Mouse (Mus musculus): ENCODE results near the gene Mapk14.
A peak's percentile ranks its signal among the peaks of the same experiment; 100 is the strongest.
"Not testable (repeated sequence)": the region's sequence is repeated elsewhere in the genome, so short reads cannot be mapped to it uniquely, and the experiment has no call there.

The Mapk14 gene

DNA sequence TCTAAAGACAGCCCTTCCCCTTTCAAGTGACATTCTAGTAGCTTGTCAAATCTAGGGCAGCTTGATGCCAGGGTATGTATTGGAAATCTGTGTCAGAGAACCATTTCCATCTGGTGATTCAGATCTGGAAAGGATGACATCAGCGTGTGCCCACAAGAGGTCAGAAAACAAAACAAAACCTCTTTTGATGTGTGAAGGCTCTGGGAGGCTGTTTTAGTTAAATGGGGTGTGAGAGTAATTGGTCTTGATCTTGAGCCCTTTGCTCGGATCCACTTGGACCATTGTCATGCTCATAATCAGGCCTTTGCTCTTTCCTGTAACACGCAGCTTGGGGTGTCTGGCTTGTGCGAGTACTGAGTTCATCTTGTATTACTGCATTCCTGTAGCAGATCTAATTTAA lies 7.1 kb downstream of the Mapk14 start:
- peak; percentile 25 for DNase-seq (ENCODE audit: low read depth, low spot score)

DNA sequence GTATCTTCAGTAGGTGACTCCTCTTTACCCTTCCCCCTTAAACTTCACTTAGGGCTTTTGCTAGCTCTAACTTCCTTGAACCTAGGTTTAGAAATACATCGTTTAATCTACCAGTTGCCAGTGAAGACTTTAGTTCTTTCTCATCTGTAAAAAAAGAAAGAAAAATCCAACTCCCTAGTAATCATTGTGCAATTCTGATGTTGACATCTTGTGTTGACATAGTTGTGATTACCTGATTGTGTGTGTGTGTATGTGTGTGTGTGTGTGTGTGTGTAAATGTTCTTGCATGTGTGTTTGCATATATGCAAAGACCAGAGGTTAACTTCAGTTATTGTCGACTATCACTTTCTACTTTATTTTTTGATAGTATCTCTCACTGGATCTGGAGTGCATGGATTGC lies 7.5 kb downstream of the Mapk14 start:
- DNase-seq (ENCODE audit: low read depth, low spot score) = no peak

DNA sequence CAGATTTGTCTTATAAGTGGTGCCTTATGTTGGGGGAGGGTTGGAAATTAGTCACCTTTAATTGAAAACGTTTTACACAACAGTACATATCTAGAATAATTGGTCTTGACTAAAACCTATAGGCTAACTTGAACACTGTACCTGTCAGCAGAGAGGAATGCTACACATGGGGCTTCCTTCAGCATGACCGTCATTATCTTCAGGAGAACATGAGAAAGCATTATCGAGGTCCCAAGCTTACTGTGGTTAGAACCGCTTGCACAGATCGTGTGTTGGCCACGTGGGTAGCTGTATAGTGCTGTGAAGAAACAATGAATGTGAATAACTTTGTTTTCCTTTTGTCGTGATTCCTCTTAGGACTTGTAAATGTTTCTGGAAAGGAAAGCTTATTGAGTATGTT lies 8.7 kb downstream of the Mapk14 start:
- no peak for DNase-seq (ENCODE audit: low read depth, low spot score)

DNA sequence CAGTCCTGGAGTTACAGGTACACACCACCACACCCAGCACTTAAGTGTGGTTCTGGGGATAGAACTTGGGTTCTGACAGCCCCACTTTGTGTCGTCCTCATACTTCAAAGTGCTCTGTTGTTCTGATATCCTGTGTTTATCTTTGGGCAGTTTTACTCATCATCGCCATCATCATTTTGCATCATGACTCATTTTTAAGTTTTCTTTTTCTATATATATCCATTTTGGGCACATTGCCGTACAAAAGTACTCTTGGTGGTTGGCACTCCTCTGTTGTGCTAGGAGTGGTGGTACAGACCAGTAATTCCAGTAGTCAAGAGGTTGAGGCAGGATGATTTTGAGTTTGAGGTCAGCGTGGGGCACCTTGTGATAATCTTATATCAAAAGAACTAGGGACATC lies 10.0 kb downstream of the Mapk14 start:
- DNase-seq (ENCODE audit: low read depth, low spot score) = no peak

DNA sequence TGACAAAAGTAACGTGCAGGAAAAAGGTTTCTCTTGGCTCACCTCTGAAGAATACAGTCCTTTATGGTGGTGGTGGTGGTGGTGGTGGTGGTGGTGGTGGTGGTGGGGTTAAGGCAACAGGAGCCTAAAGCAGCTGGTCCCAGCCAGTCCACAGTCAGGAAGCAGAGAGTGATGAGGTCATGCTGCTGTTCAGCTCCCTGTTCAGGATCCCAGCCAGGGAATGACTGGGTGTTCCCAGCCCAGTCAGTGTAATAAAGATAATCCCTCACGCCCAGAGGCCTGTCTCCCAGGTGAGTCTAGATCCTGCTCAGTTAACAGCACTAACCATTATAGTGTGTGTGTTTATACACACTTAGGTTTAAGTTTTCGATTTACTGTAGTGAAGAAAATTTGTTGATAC lies 10.6 kb downstream of the Mapk14 start:
- DNase-seq (ENCODE audit: low read depth, low spot score) = no peak

DNA sequence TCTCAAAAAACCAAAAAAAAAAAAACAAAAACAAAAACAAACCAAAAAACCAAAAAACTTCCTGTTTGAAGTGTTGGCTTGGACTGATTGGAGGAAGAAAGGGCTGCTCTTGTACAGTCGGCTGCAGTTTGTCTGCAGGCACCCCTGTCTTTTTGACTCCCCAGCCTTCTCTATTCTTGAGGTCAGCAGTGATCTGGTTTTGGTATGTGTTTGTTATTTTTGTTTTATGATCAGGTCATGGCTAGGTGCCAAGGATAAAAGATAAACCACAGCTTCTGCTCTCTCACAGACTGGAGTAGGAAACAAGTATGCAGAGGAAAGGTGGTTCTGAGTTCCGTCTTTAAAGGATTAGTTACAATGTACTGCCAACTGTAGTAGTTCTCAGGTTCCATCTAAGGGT lies 11.5 kb downstream of the Mapk14 start:
- DNase-seq (ENCODE audit: low read depth, low spot score) = no peak

DNA sequence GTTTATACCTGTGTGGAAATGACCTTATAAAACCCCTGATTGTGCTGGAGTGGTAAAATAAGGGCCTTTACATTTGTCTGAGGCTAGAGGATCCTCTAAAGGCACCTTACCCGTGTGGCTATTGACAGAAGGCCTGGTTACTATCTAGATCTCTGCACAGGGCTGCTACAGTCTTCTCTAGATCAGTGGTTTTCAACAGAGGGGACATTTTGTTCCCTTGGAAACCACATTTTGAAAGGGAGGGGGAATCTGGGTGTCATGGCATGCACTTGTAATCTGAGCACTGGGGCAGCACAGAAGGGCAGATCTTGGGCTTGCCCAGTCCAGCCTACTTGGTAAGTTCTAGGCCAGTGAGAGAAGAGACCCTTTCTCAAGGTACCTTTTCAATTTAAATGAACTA lies 15.6 kb downstream of the Mapk14 start:
- no peak for DNase-seq (ENCODE audit: low read depth, low spot score)

DNA sequence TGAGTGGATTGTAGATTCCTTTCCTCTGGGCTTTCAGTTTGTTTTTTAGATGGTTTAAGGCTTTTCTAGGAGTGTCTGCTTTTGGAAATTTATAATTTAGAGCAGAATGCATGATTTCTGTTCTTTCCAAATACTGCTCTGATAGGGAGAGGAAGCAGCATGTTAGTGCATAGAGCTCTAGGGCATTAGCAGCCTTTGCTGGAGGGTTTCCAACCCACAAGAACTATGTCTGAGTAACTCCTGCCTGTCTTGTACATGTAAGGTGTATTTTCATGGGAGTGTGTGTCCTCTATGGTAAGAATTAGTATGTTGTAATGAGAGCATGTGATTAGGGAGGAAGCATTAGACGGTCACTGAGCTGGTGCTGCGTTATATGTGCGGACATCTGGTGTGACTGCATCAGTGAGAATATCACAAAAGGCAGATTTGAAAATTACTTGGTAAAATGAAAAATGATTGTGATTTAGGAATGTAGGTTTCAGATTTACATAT lies 16.1 kb downstream of the Mapk14 start:
- DNase-seq (ENCODE audit: low read depth, low spot score) = no peak

DNA sequence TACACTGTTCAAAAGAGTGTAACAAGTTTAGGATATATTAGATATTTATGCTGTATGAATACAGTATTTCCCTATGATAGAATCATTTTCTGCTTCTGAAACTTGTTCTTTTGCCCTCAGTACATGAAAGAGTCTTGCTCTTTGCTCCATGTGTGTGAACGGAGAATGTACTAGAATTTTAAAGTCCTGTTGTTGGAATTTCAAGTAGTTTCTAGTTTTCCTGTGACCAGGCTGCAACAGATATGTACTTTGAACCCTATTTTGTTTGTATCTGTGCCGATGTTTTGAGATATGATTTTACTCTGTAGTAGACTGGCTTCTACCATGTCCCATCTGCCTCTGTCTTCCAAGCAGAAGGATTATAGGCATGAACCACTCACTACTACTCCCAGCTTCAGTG lies 16.7 kb downstream of the Mapk14 start:
- no peak for DNase-seq (ENCODE audit: low read depth, low spot score)

DNA sequence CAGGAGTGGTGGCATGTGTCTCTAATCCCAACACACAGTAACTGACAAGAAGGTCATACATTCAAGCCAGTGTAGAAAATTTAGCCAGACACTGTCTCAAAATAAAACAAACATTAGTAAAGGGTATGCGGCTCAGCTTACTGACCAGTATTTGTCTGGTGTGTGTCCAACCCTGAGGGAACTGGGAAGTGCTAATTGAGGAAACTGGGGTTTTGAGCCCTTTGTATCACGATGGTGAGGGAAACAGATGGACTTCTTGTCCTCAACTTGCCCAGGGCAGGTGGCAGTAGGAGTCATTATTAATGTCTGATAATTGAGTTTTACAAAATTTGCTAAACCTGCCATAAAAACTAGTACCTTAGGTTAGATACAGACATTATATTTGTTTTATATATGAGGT lies 17.9 kb downstream of the Mapk14 start:
- no peak for DNase-seq (ENCODE audit: low read depth, low spot score)

DNA sequence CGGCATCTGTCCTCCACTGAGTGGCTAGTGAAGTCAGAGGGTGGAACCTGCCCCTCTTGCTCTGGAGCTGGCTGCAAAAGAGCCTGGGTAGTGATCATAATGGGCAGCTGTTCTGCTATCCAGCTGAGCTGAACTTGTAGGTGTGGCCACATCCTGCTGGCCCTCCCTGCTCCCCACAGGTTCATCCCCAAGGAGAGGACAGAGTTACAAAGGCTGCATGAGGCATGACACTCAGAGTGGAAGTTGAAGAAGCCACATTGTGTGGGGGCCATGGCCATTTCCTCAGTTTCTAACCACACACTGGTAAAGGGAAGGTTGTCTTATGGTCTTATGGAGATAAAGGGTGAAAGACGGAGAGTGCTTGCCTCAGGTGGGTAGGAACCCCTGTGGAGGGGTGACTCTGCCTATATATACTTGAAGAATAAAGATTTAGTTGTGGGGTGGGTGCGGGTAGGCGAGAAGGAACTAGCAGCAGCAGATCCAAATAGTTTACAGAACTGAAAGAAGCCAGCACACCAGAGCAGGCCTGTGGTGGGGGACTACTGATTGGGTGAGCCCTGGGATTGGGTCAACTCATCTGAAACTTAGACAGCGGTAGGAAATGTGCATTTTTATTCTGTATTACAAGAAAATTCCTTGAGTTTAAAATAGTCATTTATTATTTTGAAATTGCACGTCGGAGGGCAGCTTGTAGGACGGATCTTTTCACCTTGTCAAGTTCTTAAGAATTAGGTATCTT lies 18.6 kb downstream of the Mapk14 start:
- DNase-seq (ENCODE audit: low read depth, low spot score) = peak; percentile 59

DNA sequence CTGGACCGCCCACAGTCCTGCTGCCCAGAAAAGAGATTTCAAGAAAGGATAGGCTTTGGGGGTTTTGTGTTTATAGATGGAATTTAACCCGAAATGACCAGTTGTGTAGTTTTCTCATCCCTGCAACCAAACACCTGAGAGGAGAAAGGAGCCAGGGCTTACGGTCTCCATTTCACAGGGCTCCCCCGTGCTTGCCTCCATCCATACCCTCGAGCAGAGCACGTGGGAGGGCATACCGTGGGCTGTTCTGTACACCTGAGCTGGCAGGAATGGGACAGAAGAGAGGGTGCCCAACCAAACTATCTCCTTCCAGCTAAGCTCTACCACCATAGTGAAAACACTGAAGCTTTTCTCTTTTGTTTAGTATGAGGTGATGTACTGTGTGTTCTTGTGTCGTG lies 19.2 kb downstream of the Mapk14 start:
- DNase-seq (ENCODE audit: low read depth, low spot score) = no peak

DNA sequence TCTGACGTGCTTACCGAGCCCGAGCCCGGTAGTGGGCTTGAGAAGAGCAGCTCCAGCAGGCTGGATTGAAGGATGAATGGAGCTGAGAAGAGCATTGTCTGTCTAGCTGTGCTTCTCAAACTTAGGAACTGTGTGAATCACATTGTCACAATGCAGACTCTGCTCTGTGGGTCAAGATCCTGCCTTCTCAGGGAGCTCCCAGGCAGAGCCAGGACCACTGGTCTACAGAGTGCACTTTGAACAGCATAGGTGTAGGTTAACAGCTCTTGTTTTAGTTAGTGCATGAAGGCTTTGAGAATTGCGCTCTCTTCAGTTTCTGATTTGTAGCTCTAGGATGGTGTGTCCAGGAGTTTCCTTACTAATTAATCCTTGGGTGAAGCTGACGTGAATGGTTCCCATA lies 20.1 kb downstream of the Mapk14 start:
- no peak for DNase-seq (ENCODE audit: low read depth, low spot score)

DNA sequence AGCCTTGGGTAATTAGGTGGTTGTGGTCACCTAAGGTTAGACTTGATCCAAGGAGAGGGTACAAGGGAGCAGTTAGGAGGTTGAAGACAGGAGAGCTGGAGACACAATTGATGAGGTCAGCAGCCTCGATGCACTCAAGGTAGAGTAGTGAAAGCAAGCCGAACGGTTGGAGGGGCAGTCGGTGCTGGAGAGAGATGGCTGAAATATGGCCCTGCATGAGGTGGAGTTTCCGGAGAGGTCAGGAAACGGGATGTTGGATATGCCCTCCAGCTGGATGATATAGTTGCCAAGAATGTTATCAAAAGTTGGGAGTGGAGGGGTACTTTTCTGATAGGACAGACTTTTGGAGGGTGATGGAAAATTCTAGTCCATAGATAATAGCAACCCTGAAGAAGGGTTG lies 21.2 kb downstream of the Mapk14 start:
- DNase-seq (ENCODE audit: low read depth, low spot score) = no peak

DNA sequence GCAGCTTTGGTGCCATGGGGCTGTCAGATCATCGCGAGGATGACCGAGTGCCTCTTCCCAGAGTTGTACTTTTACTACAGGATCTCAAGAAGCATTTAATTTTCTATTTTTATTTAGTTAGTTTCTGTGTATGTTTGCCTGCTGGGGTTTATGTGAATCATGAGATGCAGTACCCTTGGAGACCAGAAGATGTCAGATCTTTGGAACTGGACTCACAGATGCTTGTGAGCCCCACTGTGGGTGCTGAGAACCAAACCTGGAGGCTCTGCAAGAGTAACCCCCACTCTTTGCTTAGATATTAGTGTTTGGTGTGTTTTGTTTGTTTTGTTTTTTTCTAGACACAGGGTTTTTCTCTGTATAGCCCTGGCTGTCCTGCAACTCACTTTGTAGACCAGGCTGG lies 22.9 kb downstream of the Mapk14 start:
- DNase-seq (ENCODE audit: low read depth, low spot score) = no peak

DNA sequence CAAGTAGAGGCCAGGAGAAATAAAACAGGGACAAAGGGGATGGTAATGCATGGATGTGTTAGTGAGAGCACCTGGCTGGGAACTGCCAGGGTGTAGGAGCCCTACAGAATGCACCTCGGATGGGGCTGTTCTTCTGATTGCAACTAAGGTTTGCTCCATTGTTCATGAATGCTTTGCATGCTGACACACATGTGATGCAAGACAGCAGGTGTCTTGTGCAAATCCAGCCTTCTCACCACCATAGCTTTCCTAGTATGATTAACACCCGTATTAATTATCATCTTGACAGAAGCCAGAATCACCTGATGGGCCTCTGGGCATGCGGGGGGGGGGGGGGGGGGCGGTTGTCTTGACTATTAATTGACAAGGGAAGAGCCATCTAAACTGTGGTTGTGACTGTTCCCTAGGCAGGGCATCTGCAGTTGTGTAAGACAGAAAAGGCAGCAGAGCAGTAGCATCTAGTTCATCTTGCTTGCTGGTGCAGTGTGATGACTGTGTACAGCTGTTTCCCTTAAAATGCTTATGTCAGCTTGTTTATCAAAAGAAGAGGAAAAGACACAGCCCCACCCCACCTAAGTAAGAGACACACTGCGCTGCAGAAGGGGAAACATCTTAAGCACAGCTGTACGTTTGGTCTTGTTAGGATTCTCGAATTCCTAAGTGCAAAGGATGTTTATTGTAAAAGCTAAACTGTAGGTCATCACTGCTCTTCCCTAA lies 24.9 kb downstream of the Mapk14 start:
- no peak for DNase-seq (ENCODE audit: low read depth, low spot score)

DNA sequence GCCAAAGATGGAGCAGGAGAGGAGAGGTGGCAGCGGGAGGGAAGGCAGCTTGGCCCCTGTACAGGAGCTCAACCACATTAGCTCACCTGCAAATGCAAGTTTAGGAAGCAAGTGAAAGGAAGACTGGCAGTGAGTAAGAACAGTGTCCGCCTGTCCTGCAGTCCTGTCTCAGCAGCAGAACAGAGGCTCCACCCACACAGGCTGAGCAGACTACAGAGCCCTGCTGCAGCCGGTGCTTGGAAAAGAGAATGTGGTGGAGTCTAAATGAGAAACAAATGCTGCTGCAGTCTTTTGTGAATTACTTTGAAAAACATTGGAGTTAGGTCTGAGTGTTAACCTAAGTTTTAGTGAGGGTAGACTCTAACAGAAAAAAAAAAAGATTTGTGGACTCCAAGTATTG lies 26.4 kb downstream of the Mapk14 start:
- no peak for DNase-seq (ENCODE audit: low read depth, low spot score)

DNA sequence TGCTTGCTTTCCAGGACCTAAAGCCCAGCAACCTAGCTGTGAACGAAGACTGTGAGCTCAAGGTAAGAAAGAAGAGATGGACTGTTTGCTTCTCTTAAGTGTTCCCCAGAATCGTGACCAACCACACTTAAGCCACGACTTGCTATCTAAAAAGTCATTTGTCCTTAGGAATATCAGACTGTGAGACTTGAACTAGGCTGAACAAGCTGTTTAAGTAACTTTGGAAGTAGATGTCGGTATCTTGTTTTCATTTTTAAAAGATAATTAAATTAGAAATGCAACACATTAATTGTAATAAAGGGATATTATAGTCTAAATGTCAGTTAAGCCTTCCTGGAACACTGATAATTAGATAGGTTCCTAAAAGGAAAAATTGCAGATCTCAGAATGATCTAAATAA lies 34.7 kb downstream of the Mapk14 start, which contains the start of gene AC170998.1:
Gene AC170998.1, plus strand, starts transcription at position 301 of the 400 bp plus-strand sequence.
- no peak for DNase-seq (ENCODE audit: low read depth, low spot score)

DNA sequence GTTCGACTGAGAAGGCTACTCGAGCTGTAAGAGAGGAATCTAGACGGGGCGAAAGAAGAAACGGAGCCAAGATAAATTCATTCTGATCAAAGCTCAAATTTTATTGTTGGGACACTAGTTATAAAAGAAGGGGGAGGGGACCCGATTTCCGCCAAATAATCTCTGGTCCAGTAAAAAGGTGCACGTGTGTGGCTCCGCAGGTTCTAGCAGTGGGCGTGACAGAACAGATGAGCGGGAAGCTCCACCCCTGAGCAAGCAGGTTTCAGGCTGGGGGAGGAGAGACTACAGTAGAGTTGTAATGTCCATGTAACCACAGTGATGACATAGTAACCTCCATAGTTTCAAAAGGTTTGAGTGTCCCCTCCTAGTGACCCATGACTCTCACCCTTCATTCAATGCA lies 36.4 kb downstream of the Mapk14 start:
- not testable (repeated sequence) for DNase-seq (ENCODE audit: low read depth, low spot score)

DNA sequence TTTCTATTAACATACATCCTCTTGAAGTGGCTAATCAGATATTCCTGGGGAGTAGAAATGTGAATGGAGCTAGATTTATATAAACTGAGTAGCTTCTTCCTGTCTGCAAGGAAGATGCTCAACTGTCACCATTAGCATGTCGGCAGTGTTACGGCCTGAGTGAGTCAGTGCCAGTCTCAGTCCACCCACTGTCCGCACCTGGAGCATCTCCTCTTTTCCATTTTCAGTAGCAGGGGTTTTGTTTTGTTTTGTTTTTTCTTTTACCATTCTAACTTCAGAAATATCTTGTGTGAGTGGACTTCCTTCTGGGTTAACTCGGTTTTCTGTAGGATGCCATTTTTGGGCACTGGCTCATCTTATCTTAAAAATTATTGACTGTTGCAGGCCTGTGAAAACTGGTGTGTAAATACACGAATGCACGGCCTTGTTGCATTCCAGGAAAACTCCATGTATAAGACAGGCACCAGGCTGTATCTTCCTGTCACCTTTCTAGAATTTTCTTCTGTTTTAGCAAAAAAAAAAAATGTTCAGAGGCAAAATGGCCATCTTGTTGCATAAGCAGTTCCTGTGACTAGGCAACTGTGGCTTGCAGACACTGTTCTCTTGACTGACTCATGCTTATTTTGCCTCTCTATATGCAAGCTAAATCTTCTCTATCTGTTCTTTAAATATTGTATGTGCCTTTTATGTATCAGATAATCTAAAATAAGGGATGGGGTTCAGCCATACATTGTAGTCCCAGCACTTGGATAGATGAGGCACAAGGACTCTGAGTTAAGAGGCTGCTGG lies 44.4 kb downstream of the Mapk14 start:
- DNase-seq (ENCODE audit: low read depth, low spot score) = no peak

DNA sequence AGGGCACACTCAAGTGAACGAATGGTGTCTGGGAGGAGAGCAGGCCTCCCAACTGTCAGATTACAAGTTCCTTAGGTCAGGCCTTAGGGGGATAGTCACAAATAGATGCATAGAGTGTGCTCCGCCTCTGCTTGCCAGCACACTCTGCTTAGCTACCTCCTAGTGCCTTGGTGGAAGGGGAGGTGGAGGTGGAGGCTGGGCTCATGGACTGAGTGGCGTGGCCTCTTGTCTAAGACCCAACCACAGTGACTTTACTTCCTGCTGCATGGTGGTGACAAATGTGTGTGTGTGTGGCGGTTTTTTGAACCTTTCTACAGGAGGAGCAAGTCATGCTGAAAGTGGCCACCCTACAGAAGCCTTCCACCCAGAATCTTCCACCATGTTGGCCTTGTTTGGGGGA lies 45.4 kb downstream of the Mapk14 start:
- DNase-seq (ENCODE audit: low read depth, low spot score) = no peak

DNA sequence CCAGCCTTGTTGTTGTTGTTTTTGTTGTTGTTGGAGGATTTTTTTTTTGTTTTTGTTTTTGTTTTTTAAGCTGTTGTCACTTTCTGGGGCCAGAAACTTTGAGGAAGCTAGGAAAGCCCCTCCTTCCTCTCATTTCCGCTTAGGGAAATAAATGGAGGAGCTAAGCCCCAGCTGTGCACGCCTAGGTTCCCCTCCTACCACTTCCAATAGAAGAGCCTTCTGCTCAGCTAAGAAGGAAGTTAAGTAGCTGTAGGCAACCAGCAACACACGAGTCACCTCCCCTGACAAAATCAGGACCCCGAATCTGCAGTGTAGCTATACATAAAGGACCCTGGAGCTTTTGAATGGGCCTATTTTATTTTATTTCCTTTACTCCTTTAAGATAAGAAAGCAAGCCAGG lies 46.8 kb downstream of the Mapk14 start:
- DNase-seq (ENCODE audit: low read depth, low spot score) = no peak
